Mouse (Mus musculus) myocyte (in vitro differentiated cells): ENCODE results near the gene Smim20. TPM values are rescaled to one million over a fixed set of nuclear protein-coding genes. Genes with fewer than 3 reads are reported as not detected.
A peak's percentile ranks its signal among the peaks of the same experiment; 100 is the strongest.

Experiments used
- H3K27me3 ChIP-seq: one replicate; pipeline ENCODE4 v1.6.1; 2011; ENCODE audit not compliant: control insufficient read depth, insufficient read depth, insufficient read length
- H3K36me3 ChIP-seq: one replicate; pipeline ENCODE4 v1.6.1; 2011; ENCODE audit not compliant: control insufficient read depth, insufficient read depth
- H3K4me2 ChIP-seq: one replicate; pipeline ENCODE4 v1.6.1; 2011; ENCODE audit warnings: low read depth, control low read depth
- H3K4me3 ChIP-seq: one replicate; pipeline ENCODE4 v1.5.1; 2011; ENCODE audit warnings: mild to moderate bottlenecking, control low read depth, moderate library complexity
- H3K79me2 ChIP-seq: one replicate; pipeline ENCODE4 v1.6.1; 2011; ENCODE audit not compliant: control insufficient read depth, insufficient read depth
- H3ac ChIP-seq: one replicate; pipeline ENCODE4 v1.6.1; 2011; ENCODE audit not compliant: control insufficient read depth, insufficient read length
- CEBPB ChIP-seq: IDR thresholded peaks from 2 replicates; pipeline ENCODE4 v1.6.1; 2011; ENCODE audit warnings: mild to moderate bottlenecking, moderate library complexity; ENCODE audit not compliant: poor library complexity, insufficient read depth, severe bottlenecking
- E2F4 ChIP-seq: IDR thresholded peaks from one replicate; pipeline ENCODE4 v1.6.1; 2011; ENCODE audit warnings: mild to moderate bottlenecking, control low read depth, moderate library complexity; ENCODE audit not compliant: insufficient read depth
- MAX ChIP-seq: IDR thresholded peaks from one replicate; pipeline ENCODE4 v1.6.1; 2011; ENCODE audit warnings: low read depth, mild to moderate bottlenecking, control low read depth
- MYOD1 ChIP-seq, 3 experiments: IDR thresholded peaks; one replicate each; pipeline ENCODE4 v1.6.1; 2011; ENCODE audit warnings: control low read depth in 2 of 3, low read depth in 2 of 3, mild to moderate bottlenecking in 2 of 3, moderate library complexity in 1 of 3; ENCODE audit not compliant: insufficient read length in 2 of 3, control insufficient read depth in 1 of 3
- MYOG ChIP-seq, 3 experiments: IDR thresholded peaks; one replicate each; pipeline ENCODE4 v1.6.1; 2011; ENCODE audit warnings: control low read depth in 2 of 3, low read depth in 2 of 3, mild to moderate bottlenecking in 2 of 3; ENCODE audit not compliant: insufficient read length in 2 of 3, control insufficient read depth in 1 of 3, insufficient read depth in 1 of 3
- POLR2A ChIP-seq: IDR thresholded peaks from one replicate; pipeline ENCODE4 v1.6.1; 2011; ENCODE audit warnings: low read depth, mild to moderate bottlenecking, control low read depth, moderate library complexity; ENCODE audit not compliant: insufficient read length
- POLR2AphosphoS2 ChIP-seq: IDR thresholded peaks from one replicate; pipeline ENCODE4 v1.6.1; 2011; ENCODE audit warnings: low read depth, control low read depth; ENCODE audit not compliant: insufficient read length
- REST ChIP-seq: IDR thresholded peaks from one replicate; pipeline ENCODE4 v1.6.1; 2011; ENCODE audit warnings: mild to moderate bottlenecking, control low read depth, moderate library complexity; ENCODE audit not compliant: insufficient read depth, insufficient read length
- SRF ChIP-seq: IDR thresholded peaks from one replicate; pipeline ENCODE4 v1.6.1; 2011; ENCODE audit warnings: low read depth; ENCODE audit not compliant: control insufficient read depth, insufficient read length
- TCF12 ChIP-seq: IDR thresholded peaks from one replicate; pipeline ENCODE4 v1.6.1; 2011; ENCODE audit warnings: mild to moderate bottlenecking, control low read depth; ENCODE audit not compliant: poor library complexity, insufficient read depth, severe bottlenecking
- TCF3 ChIP-seq: IDR thresholded peaks from one replicate; pipeline ENCODE4 v1.6.1; 2011; ENCODE audit warnings: low read depth, control low read depth; ENCODE audit not compliant: insufficient read length
- USF1 ChIP-seq: IDR thresholded peaks from one replicate; pipeline ENCODE4 v1.6.1; 2011; ENCODE audit warnings: low read depth, mild to moderate bottlenecking, control low read depth, moderate library complexity
- polyA plus RNA-seq: library from polyadenylated mRNA; unstranded; fragments of >200 nt; fragmentation: generic; extraction: Trizol; gene quantifications from one replicate; pipeline ENCODE4 v1.2.1, GENCODE M21; 2012; ENCODE audit warnings: missing spikeins

Smim20 gene
- 78.0 TPM for polyA plus RNA-seq

GRCm38 (mm10) chr5:53266931-53267853, at the start of gene Smim20:
TSS of gene Smim20 (plus strand) at chr5:53267083.
- no peaks in the 10 kb centered on the region for H3K27me3 ChIP-seq
- H3K79me2 ChIP-seq: peaks cover 5% of the 10 kb centered on the region
- peak within 1 kb of the TSS; percentile 76 for H3K4me3 ChIP-seq
- H3K36me3 ChIP-seq: no peaks in the 10 kb centered on the region
- peak within 1 kb of the TSS; percentile 30 for H3ac ChIP-seq
- peak; percentile 28 for TF ChIP-seq POLR2AphosphoS2
- TF ChIP-seq MAX: no peak
- no peak for TF ChIP-seq REST
- no peak for TF ChIP-seq TCF12
- TF ChIP-seq E2F4: no peak
- peak in 1 of 3 experiments; percentile 9 for TF ChIP-seq MYOD1 (IDR thresholded peaks at IDR 0.05; ENCODE audit: control insufficient read depth in 1 of 3, insufficient read length in 2 of 3, low read depth in 2 of 3)
- no peak for TF ChIP-seq CEBPB
- TF ChIP-seq POLR2A: peak; percentile 48
- TF ChIP-seq USF1: no peak
- no peak for TF ChIP-seq MYOG (IDR thresholded peaks at IDR 0.05; ENCODE audit: control insufficient read depth in 1 of 3, insufficient read depth in 1 of 3, insufficient read length in 2 of 3, low read depth in 2 of 3)
- TF ChIP-seq SRF: no peak
- no peak for TF ChIP-seq TCF3
- peak within 1 kb of the TSS; percentile 93 for H3K4me2 ChIP-seq

- Histone ChIP-seq H3ac (no peak overlapping the region), H3K4me3 (no peak overlapping the region), H3K27me3 (peaks cover 43% of the 10 kb centered on the region), H3K79me2 (no peaks in the 10 kb centered on the region), H3K4me2 (no peak overlapping the region), H3K36me3 (no peaks in the 10 kb centered on the region)
- TF ChIP-seq SRF: no peak
- no peak for TF ChIP-seq POLR2A
- no peak for TF ChIP-seq POLR2AphosphoS2
Observed at GRCm38 (mm10) chr5:53225434-53225833, 41.4 kb upstream of the Smim20 start.

- no peak overlapping the region for H3K4me2 ChIP-seq
- no peak for TF ChIP-seq E2F4
- no peak for TF ChIP-seq CEBPB
- TF ChIP-seq USF1: no peak
- TF ChIP-seq TCF12: no peak
- no peak for TF ChIP-seq MYOG (IDR thresholded peaks at IDR 0.05; ENCODE audit: control insufficient read depth in 1 of 3, insufficient read depth in 1 of 3, insufficient read length in 2 of 3, low read depth in 2 of 3)
- no peak for TF ChIP-seq SRF
- TF ChIP-seq TCF3: no peak
- no peak for TF ChIP-seq REST
- no peak for TF ChIP-seq MYOD1 (IDR thresholded peaks at IDR 0.05; ENCODE audit: control insufficient read depth in 1 of 3, insufficient read length in 2 of 3, low read depth in 2 of 3)
- TF ChIP-seq POLR2A: no peak
- TF ChIP-seq MAX: no peak
- TF ChIP-seq POLR2AphosphoS2: no peak
- H3K79me2 ChIP-seq: no peaks in the 10 kb centered on the region
- no peaks in the 10 kb centered on the region for H3K36me3 ChIP-seq
- H3K27me3 ChIP-seq: peaks cover 33% of the 10 kb centered on the region
- H3ac ChIP-seq: no peak overlapping the region
- no peak overlapping the region for H3K4me3 ChIP-seq
Observed at GRCm38 (mm10) chr5:53230560-53230959, 36.3 kb upstream of the Smim20 start.

- peaks cover 8% of the 10 kb centered on the region for H3K27me3 ChIP-seq
- no peaks in the 10 kb centered on the region for H3K36me3 ChIP-seq
- H3K4me3 ChIP-seq: no peak overlapping the region
- H3K79me2 ChIP-seq: no peaks in the 10 kb centered on the region
- H3ac ChIP-seq: no peak overlapping the region
- no peak for TF ChIP-seq MAX
- no peak for TF ChIP-seq POLR2AphosphoS2
- no peak for TF ChIP-seq TCF3
- TF ChIP-seq MYOG (IDR thresholded peaks at IDR 0.05; ENCODE audit: control insufficient read depth in 1 of 3, insufficient read depth in 1 of 3, insufficient read length in 2 of 3, low read depth in 2 of 3): no peak
- TF ChIP-seq E2F4: no peak
- TF ChIP-seq POLR2A: no peak
- TF ChIP-seq SRF: no peak
- no peak for TF ChIP-seq USF1
- TF ChIP-seq TCF12: no peak
- no peak for TF ChIP-seq REST
- no peak for TF ChIP-seq CEBPB
- H3K4me2 ChIP-seq: no peak overlapping the region
Observed at GRCm38 (mm10) chr5:53235551-53235950, 31.3 kb upstream of the Smim20 start.

- Histone ChIP-seq H3K4me3 (no peak overlapping the region), H3K27me3 (peaks cover 5% of the 10 kb centered on the region), H3K36me3 (no peaks in the 10 kb centered on the region), H3K4me2 (no peak overlapping the region), H3ac (no peak overlapping the region), H3K79me2 (no peaks in the 10 kb centered on the region)
- TF ChIP-seq CEBPB: no peak
- TF ChIP-seq MYOG (IDR thresholded peaks at IDR 0.05; ENCODE audit: control insufficient read depth in 1 of 3, insufficient read depth in 1 of 3, insufficient read length in 2 of 3, low read depth in 2 of 3): peak in 1 of 3 experiments; percentile 12
Observed at GRCm38 (mm10) chr5:53236136-53236535, 30.7 kb upstream of the Smim20 start.
